21 mouse cellular contexts compared by ENCODE assay signal in genomic region chr10:108298261-108298660, GRCm38 (mm10).
"Had no signal": no experiment of that assay in that cellular context is flagged by ENCODE, and none has a peak within 500 bp of the region (broad histone marks: within the 10 kb centered on the region; RNA-seq: fewer than 3 reads in every experiment).

No protein-coding gene starts in this region.

- DNase-seq: gastrocnemius, postnatal 14 days; gastrocnemius, postnatal 36 days; heart, adult 18-20 months; heart, postnatal 10 days; heart, postnatal 36 days; kidney, adult 18-20 months; kidney, adult 8-10 months; kidney, postnatal 14 days; kidney, postnatal 36 days; layer of hippocampus, postnatal 36 days; left cerebral cortex, postnatal 4 days had no signal

- H3K9ac ChIP-seq: heart, embryonic 12.5 days; hindbrain, embryonic 14.5 days; intestine, embryonic 15.5 days; limb, embryonic 13.5 days; limb, embryonic 15.5 days; liver, embryonic 12.5 days; liver, embryonic 14.5 days had no signal

- H3K4me1 ChIP-seq: heart, embryonic 12.5 days; intestine, embryonic 15.5 days; limb, embryonic 13.5 days; limb, embryonic 15.5 days had no signal

- H3K4me2 ChIP-seq: heart, embryonic 12.5 days; hindbrain, embryonic 14.5 days; intestine, embryonic 15.5 days; limb, embryonic 13.5 days; limb, embryonic 15.5 days; liver, embryonic 12.5 days had no signal

- H3K27me3 ChIP-seq: heart, embryonic 12.5 days; intestine, embryonic 15.5 days; limb, embryonic 13.5 days; limb, embryonic 15.5 days; liver, embryonic 12.5 days had no signal

- H3K9me3 ChIP-seq: heart, embryonic 12.5 days; intestine, embryonic 15.5 days; limb, embryonic 13.5 days; limb, embryonic 15.5 days; liver, embryonic 12.5 days had no signal

- ATAC-seq: hindbrain, embryonic 16.5 days; inflammation-experienced regulatory T-cells, adult 6 months; intestine, embryonic 15.5 days; intestine, postnatal 0 days; liver, embryonic 12.5 days had no signal

- H3K27ac ChIP-seq: hindbrain, embryonic 14.5 days; intestine, embryonic 15.5 days; limb, embryonic 13.5 days; limb, embryonic 15.5 days; liver, embryonic 12.5 days; liver, embryonic 14.5 days had no signal

- H3K4me3 ChIP-seq: heart, embryonic 12.5 days; intestine, embryonic 15.5 days; limb, embryonic 13.5 days; limb, embryonic 15.5 days; liver, embryonic 12.5 days had no signal

- H3K36me3 ChIP-seq: heart, embryonic 12.5 days; intestine, embryonic 15.5 days; limb, embryonic 13.5 days; limb, embryonic 15.5 days; liver, embryonic 12.5 days had no signal
